Comparison of ENCODE assay signal across 8 mouse cellular contexts in genomic region chr2:39189961-39190560, GRCm38 (mm10). TPM values are rescaled to one million over a fixed set of nuclear protein-coding genes. Genes with fewer than 3 reads are reported as not detected.
DNase-seq lines count a peak whose midpoint lies in the region; ATAC-seq lines count a peak whose summit lies in the region.

No protein-coding gene starts in this region.

- peaks cover 12% of the 10 kb centered on the region for H3K4me1 ChIP-seq in kidney, embryonic 16.5 days (ENCODE audit: insufficient read depth, low read length)

- H3K27me3 ChIP-seq in kidney, embryonic 16.5 days (ENCODE audit: insufficient read depth, low read length), result no peaks in the 10 kb centered on the region

- no peak for DNase-seq in kidney, adult 18-20 months
- DNase-seq in kidney, postnatal 4 days, result peak; percentile 66 to 78
- peak; percentile 76 for DNase-seq in mesoderm, embryonic 11.5 days (ENCODE audit: low read depth, low spot score)
- peak; percentile 65 to 73 for DNase-seq in thymus, postnatal 10 days (ENCODE audit: low spot score in 2 of 2)
- no peak for DNase-seq in cerebellum, adult 9-11 months

- peak overlapping the region; percentile 97 for H3K27ac ChIP-seq in kidney, embryonic 16.5 days (ENCODE audit: low read length)

- peak overlapping the region; percentile 88 for H3K4me2 ChIP-seq in kidney, embryonic 16.5 days (replicated peaks; ENCODE audit: low read depth, low read length)

- H3K9me3 ChIP-seq in kidney, embryonic 16.5 days (ENCODE audit: low read length), result no peaks in the 10 kb centered on the region

- peak; percentile 89; the same call in 1 of the 2 replicates for ATAC-seq in kidney, embryonic 16.5 days (ENCODE audit: low FRiP score, low TSS enrichment)
- ATAC-seq in activated CD4-positive, CD25-positive, alpha-beta regulatory T cell, adult 4 months, result peak; percentile 5
- ATAC-seq in erythroid progenitor cell, adult 5-6 weeks (replicated peaks; ENCODE audit: low FRiP score, poor library complexity, severe bottlenecking), result peak; percentile 30; the same call in 1 of the 2 replicates

- H3K4me3 ChIP-seq in kidney, embryonic 16.5 days (ENCODE audit: low read length), result peak overlapping the region; percentile 99

- H3K36me3 ChIP-seq in kidney, embryonic 16.5 days (ENCODE audit: insufficient read depth, low read length), result no peaks in the 10 kb centered on the region

- peak overlapping the region; percentile 94 for H3K9ac ChIP-seq in kidney, embryonic 16.5 days (replicated peaks; ENCODE audit: low read length)

- WGBS in kidney, embryonic 16.5 days, result 0% methylated on average over 20 of the region's 39 CpGs

RNA-seq across cellular contexts. Expression of gene Scai, which starts 0.5 kb away (rescaled TPM):
- 7.7 and 10.1 TPM in 2 replicates for polyA plus RNA-seq in kidney, embryonic 16.5 days (2015; fragmentation: Nextera tagmentation; extraction: Ambion mirVana)
- polyA plus RNA-seq in activated CD4-positive, CD25-positive, alpha-beta regulatory T cell, adult 4 months (2017; shearing (Covaris generic)), result 10 to 100 TPM in 1 of 2 experiments, 1 to 10 TPM in 1; 10.0 to 15.0 TPM
- 9.4 and 11.3 TPM in 2 replicates for total RNA-seq in erythroid progenitor cell, adult 5-6 weeks (2015; ENCODE audit: low replicate concordance)
- 5.9 and 26.4 TPM in 2 replicates for total RNA-seq in erythroid progenitor cell, adult 5-6 weeks (2017; ENCODE audit: low replicate concordance)

RNA-seq across cellular contexts. Expression of gene Ppp6c, which starts 36.2 kb away (rescaled TPM):
- 78.6 and 84.3 TPM in 2 replicates for polyA plus RNA-seq in kidney, embryonic 16.5 days (2015; fragmentation: Nextera tagmentation; extraction: Ambion mirVana)
- 100 to 1,000 TPM; 130 to 146 TPM for polyA plus RNA-seq in activated CD4-positive, CD25-positive, alpha-beta regulatory T cell, adult 4 months (2017; shearing (Covaris generic))
- total RNA-seq in erythroid progenitor cell, adult 5-6 weeks (2015; ENCODE audit: low replicate concordance), result 66.3 and 69.2 TPM in 2 replicates
- 46.3 and 68.7 TPM in 2 replicates for total RNA-seq in erythroid progenitor cell, adult 5-6 weeks (2017; ENCODE audit: low replicate concordance)

Comparison
In these comparisons a context has a peak if more than half of its experiments do, and no peak if none do; other contexts are left out.
1. DNase-seq: peak in kidney, postnatal 4 days (2 of 2), mesoderm, embryonic 11.5 days (single experiment) and thymus, postnatal 10 days (2 of 2); none in kidney, adult 18-20 months (single experiment) and cerebellum, adult 9-11 months (single experiment).
2. ATAC-seq: peak in every context shown above with its lines; median percentile 89 in kidney, embryonic 16.5 days; 30 in erythroid progenitor cell, adult 5-6 weeks; 5 in activated CD4-positive, CD25-positive, alpha-beta regulatory T cell, adult 4 months.